Mouse (Mus musculus): ENCODE data around the gene Bmp8b. TPM values are rescaled to one million over a fixed set of nuclear protein-coding genes. Genes with fewer than 3 reads are reported as not detected.

Gene Bmp8b
- 0.07 and 0.09 TPM in 2 replicates for polyA plus RNA-seq (2016; fragmentation: Nextera tagmentation; extraction: Ambion mirVana)

DNA sequence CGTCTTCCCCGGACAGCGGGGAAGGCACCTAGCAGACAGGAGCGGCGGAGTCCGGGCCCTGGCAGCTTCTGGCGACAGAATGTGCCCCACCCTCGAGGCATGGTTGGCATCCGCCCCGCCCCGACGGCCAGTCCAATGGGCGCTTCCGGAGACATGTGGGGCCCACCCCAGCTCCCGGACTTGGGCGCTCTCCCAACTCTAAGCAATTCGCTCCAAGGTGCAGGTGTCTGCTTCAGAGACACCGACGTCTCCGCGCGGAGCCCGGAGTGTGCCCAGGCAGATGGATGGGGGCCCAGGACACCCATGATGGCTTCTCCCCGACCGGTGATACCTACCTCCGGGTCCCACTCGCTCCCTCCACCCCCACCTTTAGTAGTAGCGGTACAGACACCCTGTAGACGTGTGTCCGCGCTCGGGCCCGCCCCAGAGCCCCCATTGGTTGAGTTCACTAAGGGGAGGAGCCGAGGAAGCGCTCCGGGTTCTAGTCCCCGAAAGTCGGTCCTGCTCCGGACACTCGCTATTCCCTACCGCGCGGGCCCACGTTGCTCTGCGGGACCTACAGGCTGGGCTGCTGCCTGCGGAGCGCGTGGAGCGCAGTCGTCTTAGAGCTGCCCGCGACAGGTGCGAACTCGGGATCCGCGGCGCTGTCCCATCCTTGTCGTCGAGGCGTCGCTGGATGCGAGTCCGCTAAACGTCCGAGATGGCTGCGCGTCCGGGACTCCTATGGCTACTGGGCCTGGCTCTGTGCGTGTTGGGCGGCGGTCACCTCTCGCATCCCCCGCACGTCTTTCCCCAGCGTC is at the start of gene Bmp8b:
Gene Bmp8b, plus strand, starts transcription at position 515 of the 800 bp plus-strand sequence.
- Histone ChIP-seq H3K4me3 (peak within 1 kb of the TSS; percentile 50), H3K36me3 (no peaks in the 10 kb centered on the region), H3K27ac (replicated peaks) (no peak within 1 kb of the TSS), H3K27me3 (ENCODE audit: low read depth, poor library complexity, severe bottlenecking) (peaks cover 62% of the 10 kb centered on the region), H3K4me1 (peaks cover 12% of the 10 kb centered on the region), H3K9me3 (replicated peaks) (0 out of 2 replicates have a peak, but pooled peaks cover 3% of the 10 kb centered on the region)
- DNase-seq (ENCODE audit: low spot score) = peak; percentile 37
- WGBS = 6% methylated on average over 75 of the region's 75 CpGs

DNA sequence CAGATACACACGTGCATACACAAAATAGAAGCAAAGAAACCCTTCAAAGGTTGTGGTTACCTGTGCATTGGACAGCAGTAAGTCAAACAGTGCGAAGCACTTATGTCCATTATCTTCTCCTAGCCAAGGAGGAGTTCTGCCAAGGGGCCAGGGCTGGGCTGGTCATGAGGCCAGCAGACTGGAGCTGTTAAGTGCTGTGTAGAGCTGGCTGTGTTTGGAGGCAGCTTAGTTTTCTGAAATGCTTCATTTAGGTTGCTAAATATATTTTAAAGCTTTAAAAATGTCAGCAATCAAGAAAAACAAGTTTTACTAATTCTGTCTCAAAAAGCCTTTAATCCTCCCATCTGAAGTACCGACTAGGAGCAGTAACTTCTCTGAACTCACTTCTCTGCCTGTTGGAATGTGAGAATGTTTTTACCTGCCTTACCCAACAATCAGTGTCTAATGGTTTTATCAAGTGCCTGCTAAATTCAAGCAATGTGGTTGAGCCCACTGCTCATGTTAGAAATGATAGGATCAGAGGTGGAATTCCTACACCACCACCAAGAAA is 48.3 kb upstream of the Bmp8b start:
- Histone ChIP-seq H3K27me3 (ENCODE audit: low read depth, poor library complexity, severe bottlenecking) (no peaks in the 10 kb centered on the region), H3K4me3 (no peak overlapping the region), H3K27ac (replicated peaks) (no peak overlapping the region), H3K4me1 (peaks cover 9% of the 10 kb centered on the region), H3K9me3 (replicated peaks) (no peaks in the 10 kb centered on the region), H3K36me3 (peaks cover 66% of the 10 kb centered on the region)
- 90% methylated on average over 3 of the region's 3 CpGs for WGBS
- no peak for DNase-seq (ENCODE audit: low spot score)

DNA sequence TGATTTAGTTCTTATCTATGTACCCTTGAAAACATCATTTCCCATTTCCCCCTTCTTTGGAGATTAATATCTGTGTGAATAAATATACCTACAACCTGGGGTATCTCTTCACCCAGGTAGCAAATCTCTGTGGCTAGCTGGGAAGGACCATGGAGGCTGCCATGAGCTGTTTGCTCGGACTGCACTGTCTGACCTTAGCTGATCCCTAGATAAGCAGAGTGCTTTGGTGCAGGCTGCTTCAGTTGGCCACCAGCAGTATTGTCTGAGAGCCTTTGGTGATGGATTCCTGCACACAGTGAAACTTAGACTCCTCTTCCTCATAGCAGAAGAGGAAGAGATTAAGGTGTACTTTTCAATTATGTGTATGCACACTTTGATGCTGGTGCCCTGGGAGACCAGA is 47.0 kb upstream of the Bmp8b start:
- H3K27ac ChIP-seq (replicated peaks) = no peak overlapping the region
- H3K9me3 ChIP-seq (replicated peaks) = no peaks in the 10 kb centered on the region
- no peak for DNase-seq (ENCODE audit: low spot score)
- H3K4me1 ChIP-seq = peaks cover 9% of the 10 kb centered on the region
- peaks cover 53% of the 10 kb centered on the region for H3K36me3 ChIP-seq
- 70% methylated on average over 1 of the region's 1 CpGs for WGBS
- no peak overlapping the region for H3K4me3 ChIP-seq
- H3K27me3 ChIP-seq (ENCODE audit: low read depth, poor library complexity, severe bottlenecking) = no peaks in the 10 kb centered on the region

DNA sequence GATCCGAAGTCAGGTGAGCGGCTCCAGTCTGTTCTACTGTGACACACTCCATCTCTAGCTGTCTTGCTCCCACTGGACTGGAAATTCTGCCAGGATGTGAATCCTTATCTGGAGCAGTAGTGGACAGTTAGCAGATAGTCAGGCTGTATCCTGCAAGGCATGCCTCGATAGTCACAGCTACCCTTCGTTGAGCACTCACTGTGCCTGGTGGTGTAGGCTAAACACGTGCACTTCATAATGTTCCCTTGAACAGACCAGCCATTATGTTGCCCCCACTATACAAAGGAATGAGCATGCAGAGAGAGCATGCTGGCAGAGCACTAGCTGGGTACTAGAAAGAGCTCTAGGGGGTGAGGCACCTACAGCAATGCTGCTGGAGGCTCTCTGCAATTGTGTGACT is 43.2 kb upstream of the Bmp8b start:
- Histone ChIP-seq H3K4me3 (no peak overlapping the region), H3K4me1 (peaks cover 9% of the 10 kb centered on the region; the same call in 1 of the 2 replicates), H3K9me3 (replicated peaks) (no peaks in the 10 kb centered on the region), H3K36me3 (peaks cover 15% of the 10 kb centered on the region), H3K27ac (replicated peaks) (no peak overlapping the region), H3K27me3 (ENCODE audit: low read depth, poor library complexity, severe bottlenecking) (no peaks in the 10 kb centered on the region)
- no peak for DNase-seq (ENCODE audit: low spot score)
- WGBS = 78% methylated on average over 5 of the region's 5 CpGs

DNA sequence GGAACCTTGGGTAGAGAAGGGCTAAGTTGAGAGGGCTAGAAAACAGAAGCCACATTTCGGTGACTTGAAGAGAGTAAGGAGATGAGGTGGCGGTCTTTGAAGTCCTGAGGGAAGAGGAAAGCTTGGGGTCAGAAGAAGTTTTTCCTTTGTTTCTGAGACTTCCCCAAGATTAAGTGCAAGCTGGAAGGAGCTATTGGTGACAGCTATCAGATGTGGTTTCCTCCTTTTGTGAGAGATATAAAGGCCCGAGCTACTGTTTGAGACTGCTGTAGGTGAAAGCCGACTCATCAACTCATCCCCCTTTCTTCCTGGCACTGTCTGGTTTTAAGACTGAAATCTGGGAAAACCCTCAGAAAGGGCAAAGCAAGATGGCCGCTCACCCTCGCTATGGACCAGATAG is 36.3 kb upstream of the Bmp8b start:
- Histone ChIP-seq H3K27ac (replicated peaks) (no peak overlapping the region), H3K27me3 (ENCODE audit: low read depth, poor library complexity, severe bottlenecking) (0 out of 2 replicates have a peak, but pooled peaks cover 5% of the 10 kb centered on the region), H3K4me3 (no peak overlapping the region), H3K4me1 (peaks cover 11% of the 10 kb centered on the region), H3K36me3 (no peaks in the 10 kb centered on the region), H3K9me3 (replicated peaks) (no peaks in the 10 kb centered on the region)
- 81% methylated on average over 6 of the region's 6 CpGs for WGBS
- no peak for DNase-seq (ENCODE audit: low spot score)

DNA sequence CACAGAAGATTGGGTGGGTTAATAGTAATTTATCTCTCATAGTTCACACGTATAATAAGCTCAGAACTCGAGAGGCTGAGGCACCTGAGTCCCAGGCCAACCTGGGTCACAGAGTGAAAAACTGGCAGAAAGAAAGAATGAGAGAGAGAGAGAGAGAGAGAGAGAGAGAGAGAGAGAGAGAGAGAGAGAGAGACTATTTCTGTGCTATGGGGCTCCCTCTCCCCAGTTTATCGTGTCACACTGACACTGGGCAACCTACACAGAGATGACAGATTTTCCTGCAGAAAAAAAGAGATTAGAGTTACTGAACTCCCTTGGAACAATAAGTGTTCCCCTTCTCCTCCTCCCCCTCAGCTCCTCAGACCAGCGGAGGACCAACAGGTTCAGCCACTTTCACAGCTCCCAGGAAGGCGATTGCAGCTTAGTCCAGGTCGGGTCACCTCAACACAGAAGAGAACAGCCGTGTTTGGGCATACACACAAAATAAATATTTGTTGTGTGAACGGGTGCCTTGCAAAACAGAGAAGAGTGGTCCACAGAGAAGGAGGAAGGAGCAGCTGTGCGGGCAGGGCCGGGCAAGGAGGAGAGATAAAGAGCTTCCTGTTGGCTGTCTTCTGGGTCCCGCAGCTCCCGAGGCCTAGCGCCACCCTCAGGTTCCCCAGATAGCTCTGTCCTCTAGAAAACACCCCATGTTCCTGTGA is 33.5 kb upstream of the Bmp8b start:
- Histone ChIP-seq H3K36me3 (no peaks in the 10 kb centered on the region), H3K9me3 (replicated peaks) (no peaks in the 10 kb centered on the region), H3K4me3 (peak overlapping the region; percentile 38), H3K27me3 (ENCODE audit: low read depth, poor library complexity, severe bottlenecking) (0 out of 2 replicates have a peak, but pooled peaks cover 5% of the 10 kb centered on the region), H3K4me1 (peaks cover 11% of the 10 kb centered on the region), H3K27ac (replicated peaks) (peak overlapping the region; percentile 79)
- 17% methylated on average over 13 of the region's 13 CpGs for WGBS
- DNase-seq (ENCODE audit: low spot score) = peak; percentile 58

DNA sequence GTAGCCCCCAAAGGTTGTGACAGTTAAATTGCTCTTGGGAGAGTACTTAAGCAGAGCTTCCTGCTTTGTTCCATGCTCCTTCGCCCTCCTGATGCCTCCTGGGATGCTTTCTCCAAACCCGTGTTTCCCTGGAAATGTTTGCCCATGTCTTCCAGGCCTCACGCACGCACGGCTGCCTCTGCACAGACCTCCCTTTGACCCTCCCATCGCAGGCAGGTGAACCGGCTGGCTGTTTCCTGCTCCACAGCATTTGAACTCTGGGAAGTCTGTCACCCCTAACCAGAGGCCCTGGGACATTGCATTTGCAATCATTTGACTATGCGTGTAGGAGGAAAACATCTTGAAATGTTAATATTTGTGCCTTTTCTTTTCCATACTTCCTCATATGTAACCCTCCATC is 28.0 kb upstream of the Bmp8b start:
- Histone ChIP-seq H3K27ac (replicated peaks) (no peak overlapping the region), H3K9me3 (replicated peaks) (no peaks in the 10 kb centered on the region), H3K4me3 (no peak overlapping the region), H3K36me3 (no peaks in the 10 kb centered on the region), H3K27me3 (ENCODE audit: low read depth, poor library complexity, severe bottlenecking) (no peaks in the 10 kb centered on the region; the same call in 1 of the 2 replicates), H3K4me1 (peaks cover 16% of the 10 kb centered on the region)
- no peak for DNase-seq (ENCODE audit: low spot score)
- 64% methylated on average over 8 of the region's 8 CpGs for WGBS

DNA sequence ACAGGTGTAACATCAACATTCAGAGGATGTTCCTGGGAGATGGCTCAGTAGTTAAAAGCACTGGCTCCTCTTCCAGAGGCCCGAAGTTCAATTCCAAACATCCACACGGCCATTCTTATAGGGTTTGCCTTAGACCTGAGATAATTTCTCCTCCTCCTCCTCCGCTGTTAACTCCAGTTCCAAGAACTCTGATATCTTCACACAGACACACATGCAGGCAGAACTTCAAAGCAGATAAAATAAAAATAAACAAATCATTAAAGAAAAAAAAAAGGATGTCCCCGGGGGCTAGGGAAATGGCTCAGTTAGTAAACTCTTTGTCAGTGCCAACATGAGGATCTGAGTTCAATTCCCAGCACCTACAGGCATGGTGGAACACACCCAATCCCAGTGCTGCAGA is 26.7 kb upstream of the Bmp8b start:
- Histone ChIP-seq H3K27me3 (ENCODE audit: low read depth, poor library complexity, severe bottlenecking) (no peaks in the 10 kb centered on the region; the same call in 1 of the 2 replicates), H3K4me3 (no peak overlapping the region), H3K36me3 (no peaks in the 10 kb centered on the region), H3K9me3 (replicated peaks) (no peaks in the 10 kb centered on the region), H3K27ac (replicated peaks) (no peak overlapping the region), H3K4me1 (peaks cover 21% of the 10 kb centered on the region)
- WGBS = 85% methylated on average over 4 of the region's 4 CpGs
- no peak for DNase-seq (ENCODE audit: low spot score)

DNA sequence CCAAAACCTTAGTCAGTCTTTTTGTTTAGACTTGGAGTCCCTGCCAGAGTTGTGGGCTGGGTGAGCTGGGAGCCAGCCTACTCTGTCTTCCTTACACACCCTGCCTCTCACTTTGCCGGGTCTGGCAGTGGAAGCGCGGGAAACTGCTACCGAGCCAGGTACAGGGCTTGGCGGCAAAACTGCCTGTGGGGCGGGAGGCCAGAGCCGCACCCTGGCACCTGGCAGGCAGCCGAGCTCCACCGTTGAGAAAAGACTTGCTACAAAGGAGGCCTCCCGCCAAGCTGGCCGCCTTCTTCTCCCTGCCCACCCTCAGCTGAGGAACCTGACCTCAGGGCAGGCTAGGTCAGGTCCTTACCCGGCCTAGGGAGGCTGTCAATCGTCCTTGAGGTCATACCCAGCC is 24.2 kb upstream of the Bmp8b start:
- Histone ChIP-seq H3K4me3 (no peak overlapping the region), H3K9me3 (replicated peaks) (no peaks in the 10 kb centered on the region), H3K27me3 (ENCODE audit: low read depth, poor library complexity, severe bottlenecking) (no peaks in the 10 kb centered on the region; the same call in 1 of the 2 replicates), H3K36me3 (no peaks in the 10 kb centered on the region), H3K4me1 (peaks cover 21% of the 10 kb centered on the region), H3K27ac (replicated peaks) (peak overlapping the region; percentile 7)
- DNase-seq (ENCODE audit: low spot score) = no peak
- WGBS = 47% methylated on average over 13 of the region's 13 CpGs

DNA sequence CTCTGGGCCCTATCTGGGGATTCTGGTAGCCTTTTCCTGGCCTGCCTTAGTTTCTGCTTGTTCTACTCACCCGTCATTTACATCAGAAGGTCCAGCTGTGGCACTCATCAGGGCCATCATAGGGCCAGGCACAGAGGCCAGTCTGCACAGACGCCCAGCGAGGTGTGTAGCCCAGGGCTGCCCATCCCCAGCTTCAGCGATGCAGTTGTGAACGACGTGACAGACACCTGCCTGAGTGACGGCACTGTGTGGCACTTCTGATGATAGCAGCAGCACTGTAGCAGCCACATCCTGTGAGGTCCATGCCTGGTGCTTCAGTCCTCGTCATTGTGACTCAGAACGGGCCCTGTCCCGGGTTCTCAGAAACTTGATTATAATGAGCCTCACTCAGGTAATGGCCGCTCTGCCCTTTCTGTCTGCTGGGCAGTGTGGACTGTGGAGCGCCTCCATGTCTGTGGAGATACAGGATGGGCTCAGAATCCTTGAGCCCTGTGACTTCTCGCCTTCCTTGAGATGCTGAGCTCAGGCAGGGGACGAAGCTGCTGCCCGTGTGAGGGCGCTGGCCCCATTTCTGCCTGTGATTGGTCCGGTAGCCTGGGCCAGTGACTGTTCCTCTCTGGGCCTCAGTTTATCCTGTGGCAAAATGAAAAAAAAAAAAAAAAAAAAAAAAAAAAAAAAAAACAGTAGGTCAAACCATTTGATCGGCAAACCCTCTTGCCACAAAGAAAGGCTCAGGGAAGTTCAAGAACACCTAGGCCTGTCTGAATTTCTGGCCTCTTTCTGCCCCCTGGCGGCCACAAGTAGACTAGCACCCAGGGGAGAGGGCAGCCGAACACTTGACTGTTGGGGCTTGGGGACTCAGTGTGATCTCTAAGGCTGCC is 22.4 kb upstream of the Bmp8b start:
- H3K9me3 ChIP-seq (replicated peaks) = no peaks in the 10 kb centered on the region
- H3K27ac ChIP-seq (replicated peaks) = peak overlapping the region; percentile 70
- WGBS = 60% methylated on average over 20 of the region's 20 CpGs

DNA sequence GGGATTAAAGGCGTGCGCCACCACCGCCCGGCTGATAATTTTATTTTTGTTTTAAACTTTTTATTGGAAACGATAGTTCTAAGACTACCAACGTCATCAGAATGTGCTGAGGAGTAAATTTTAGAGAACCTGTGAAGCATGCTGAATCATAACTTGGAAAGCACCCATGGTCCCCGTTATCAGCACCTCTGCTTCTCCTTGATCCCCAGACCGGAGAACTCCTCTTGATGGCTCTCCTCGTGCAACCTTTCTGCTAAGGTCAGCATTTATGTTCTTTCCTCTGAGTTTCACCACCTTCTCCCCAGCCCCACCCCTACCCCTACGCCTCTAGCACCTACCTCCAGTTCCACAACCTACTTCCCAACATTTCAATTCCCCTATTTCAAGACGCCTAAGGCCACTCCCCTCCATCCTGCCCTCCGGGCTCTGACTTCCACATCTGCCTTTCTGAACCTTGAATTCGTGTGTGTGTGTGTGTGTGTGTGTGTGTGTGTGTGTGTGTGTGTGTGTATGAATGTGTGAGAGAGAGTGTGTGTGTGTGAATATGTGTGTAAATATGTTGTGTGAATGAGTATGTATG is 21.6 kb upstream of the Bmp8b start:
- Histone ChIP-seq H3K36me3 (no peaks in the 10 kb centered on the region), H3K9me3 (replicated peaks) (no peaks in the 10 kb centered on the region), H3K27me3 (ENCODE audit: low read depth, poor library complexity, severe bottlenecking) (no peaks in the 10 kb centered on the region; the same call in 1 of the 2 replicates), H3K4me3 (no peak overlapping the region), H3K4me1 (peaks cover 21% of the 10 kb centered on the region), H3K27ac (replicated peaks) (no peak overlapping the region)
- DNase-seq (ENCODE audit: low spot score) = no peak
- 68% methylated on average over 13 of the region's 13 CpGs for WGBS

More for the DNA sequence above, 22.4 kb upstream of the Bmp8b start:
- Histone ChIP-seq H3K27me3 (ENCODE audit: low read depth, poor library complexity, severe bottlenecking) (no peaks in the 10 kb centered on the region; the same call in 1 of the 2 replicates), H3K4me3 (no peak overlapping the region), H3K4me1 (peaks cover 21% of the 10 kb centered on the region), H3K36me3 (no peaks in the 10 kb centered on the region)
- DNase-seq (ENCODE audit: low spot score) = peak; percentile 69

DNA sequence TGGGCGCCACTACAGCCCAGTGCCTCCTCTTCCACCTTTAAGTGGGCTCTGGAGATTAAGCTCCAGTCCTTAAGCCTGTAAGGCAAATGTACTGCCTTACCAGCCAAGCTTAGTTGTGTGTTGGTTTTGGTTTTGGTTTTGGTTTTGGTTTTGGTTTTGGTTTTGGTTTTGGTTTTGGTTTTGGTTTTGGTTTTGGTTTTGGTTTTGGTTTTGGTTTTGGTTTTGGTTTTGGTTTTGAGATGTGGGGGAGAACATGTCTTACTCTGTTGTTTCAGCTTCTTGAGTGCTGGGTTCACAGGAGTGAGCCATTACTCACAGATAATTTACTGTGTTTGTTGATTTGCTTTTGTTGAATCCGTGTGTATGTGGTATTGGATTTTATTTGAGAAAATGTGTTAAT is 19.7 kb upstream of the Bmp8b start:
- no peaks in the 10 kb centered on the region for H3K36me3 ChIP-seq
- no peak for DNase-seq (ENCODE audit: low spot score)
- no peak overlapping the region for H3K4me3 ChIP-seq
- no peaks in the 10 kb centered on the region for H3K27me3 ChIP-seq (ENCODE audit: low read depth, poor library complexity, severe bottlenecking)
- H3K4me1 ChIP-seq = peaks cover 24% of the 10 kb centered on the region
- no peaks in the 10 kb centered on the region for H3K9me3 ChIP-seq (replicated peaks)
- whole genome bisulfite sequencing = 75% methylated on average over 2 of the region's 2 CpGs
- no peak overlapping the region for H3K27ac ChIP-seq (replicated peaks)
